Mouse (Mus musculus) kidney, embryonic 15.5 days (tissue): Measurements from ENCODE around the gene Dock10. TPM values are rescaled to one million over a fixed set of nuclear protein-coding genes. Genes with fewer than 3 reads are reported as not detected.
"Not testable (repeated sequence)": the region's sequence is repeated elsewhere in the genome, so short reads cannot be mapped to it uniquely, and the experiment has no call there.

Experiments used
- ATAC-seq: fragments of 200-750 bp; cut with Nextera tagmentation; replicated peaks from 2 replicates; pipeline ENCODE4 v1.8.0; 2017; ENCODE audit warnings: moderate TSS enrichment; ENCODE audit not compliant: low FRiP score
- H3K27ac ChIP-seq: fragments of 300-500 bp; sonication (generic); 2 replicates; pipeline ENCODE4 v1.5.1; 2015; ENCODE audit warnings: mild to moderate bottlenecking, inconsistent platforms
- H3K27me3 ChIP-seq: fragments of 300-500 bp; sonication (generic); 2 replicates; pipeline ENCODE4 v1.6.1; 2015; ENCODE audit warnings: inconsistent platforms
- H3K36me3 ChIP-seq: fragments of 300-500 bp; sonication (generic); 2 replicates; pipeline ENCODE4 v1.6.1; 2015; ENCODE audit warnings: inconsistent platforms
- H3K4me1 ChIP-seq: fragments of 300-500 bp; sonication (generic); 2 replicates; pipeline ENCODE4 v1.6.1; 2015; ENCODE audit warnings: inconsistent platforms
- H3K4me2 ChIP-seq: fragments of 300-500 bp; sonication (generic); 2 replicates; pipeline ENCODE4 v1.6.1; 2015; ENCODE audit warnings: moderate library complexity, mild to moderate bottlenecking, inconsistent platforms
- H3K4me3 ChIP-seq: fragments of 300-500 bp; sonication (generic); replicated peaks from 2 replicates; pipeline ENCODE4 v1.5.1; 2015; ENCODE audit warnings: mild to moderate bottlenecking, inconsistent platforms
- H3K9ac ChIP-seq: fragments of 300-500 bp; sonication (generic); 2 replicates; pipeline ENCODE4 v1.6.1; 2015; ENCODE audit warnings: mild to moderate bottlenecking, inconsistent platforms
- H3K9me3 ChIP-seq: fragments of 300-500 bp; sonication (generic); replicated peaks from 2 replicates; pipeline ENCODE4 v1.6.1; 2016; ENCODE audit warnings: inconsistent platforms
- WGBS: fragments of 180-500 bp; shearing (Covaris S2); methylation state at CpG from one replicate; pipeline ENCODE4 v1.1.7; 2015; ENCODE audit warnings: mixed read lengths; 5-methylcytosine and 5-hydroxymethylcytosine counted together
- polyA plus RNA-seq: library from polyadenylated mRNA; unstranded; fragments of >200 nt; fragmentation: Nextera tagmentation; extraction: Ambion mirVana; gene quantifications from 2 replicates; pipeline ENCODE4 v1.2.1, GENCODE M21; 2015

The Dock10 gene
- polyA plus RNA-seq, 1 experiment from 2014 or later = 4.6 TPM

DNA sequence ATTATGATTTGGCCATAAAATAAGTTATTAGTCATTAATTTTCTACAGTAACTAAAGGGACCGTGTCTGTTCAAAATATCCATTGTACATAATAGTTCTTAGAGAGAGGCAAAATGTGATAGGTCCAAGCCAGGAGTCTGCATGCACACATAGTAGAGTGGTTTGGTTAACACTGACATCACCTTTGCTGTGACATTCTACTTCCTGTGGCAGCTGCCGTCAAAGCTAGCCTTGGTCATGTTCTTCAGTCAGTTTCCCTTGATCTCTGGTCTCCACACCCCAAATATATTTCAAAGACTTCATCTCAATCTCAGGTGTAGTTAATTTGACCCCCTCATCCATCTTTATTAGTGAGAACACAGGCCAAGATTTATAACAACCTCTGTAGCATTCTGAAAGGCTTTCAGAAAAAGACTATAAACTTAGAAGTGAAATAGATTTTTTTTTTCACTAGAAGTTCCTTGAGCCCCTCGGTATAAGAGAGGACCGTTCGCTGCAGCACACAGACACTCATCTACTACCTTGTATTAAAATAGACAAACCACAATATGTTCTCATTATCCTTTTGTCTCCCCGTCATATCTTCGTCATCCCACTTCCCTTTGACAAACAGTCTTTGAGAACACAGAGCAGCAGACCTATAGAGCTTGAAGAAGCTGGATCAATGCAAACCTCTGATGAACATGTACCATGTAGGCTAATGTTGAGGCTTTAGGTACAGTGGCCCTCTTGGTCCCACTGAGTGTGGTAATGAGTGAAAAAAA lies 2.8 kb downstream of the Dock10 start:
- Histone ChIP-seq H3K9ac (no peak overlapping the region), H3K27me3 (peaks cover 24% of the 10 kb centered on the region; the same call in 1 of the 2 replicates), H3K27ac (no peak overlapping the region), H3K4me1 (peaks cover 20% of the 10 kb centered on the region), H3K4me2 (no peak overlapping the region), H3K9me3 (no peaks in the 10 kb centered on the region), H3K4me3 (no peak overlapping the region), H3K36me3 (no peaks in the 10 kb centered on the region)
- ATAC-seq = no peak
- 77% methylated on average over 7 of the region's 7 CpGs for WGBS

DNA sequence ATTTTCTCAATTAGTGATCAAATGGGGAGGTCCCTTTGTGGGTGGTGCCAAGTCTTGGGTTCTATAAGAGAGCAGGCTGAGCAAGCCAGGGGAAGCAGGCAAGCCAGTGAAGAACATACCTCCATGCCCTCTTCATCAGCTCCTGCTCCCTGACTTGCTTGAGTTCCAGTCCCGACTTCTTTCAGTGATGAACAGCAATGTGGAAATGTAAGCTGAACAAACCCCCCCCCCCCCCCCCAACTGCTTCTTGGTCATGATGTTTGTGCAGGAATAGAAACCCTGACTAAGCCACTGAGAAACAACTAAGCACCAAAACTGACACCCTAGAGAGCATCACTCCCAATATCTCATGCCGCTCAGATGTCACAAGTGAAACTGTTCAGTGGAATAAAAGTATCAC lies 9.2 kb downstream of the Dock10 start:
- H3K27ac ChIP-seq, H3K9me3 ChIP-seq, H3K4me2 ChIP-seq, H3K4me1 ChIP-seq, H3K4me3 ChIP-seq, H3K36me3 ChIP-seq, H3K9ac ChIP-seq, H3K27me3 ChIP-seq, ATAC-seq: not testable (repeated sequence)
- WGBS = 94% methylated on average over 2 of the region's 2 CpGs

DNA sequence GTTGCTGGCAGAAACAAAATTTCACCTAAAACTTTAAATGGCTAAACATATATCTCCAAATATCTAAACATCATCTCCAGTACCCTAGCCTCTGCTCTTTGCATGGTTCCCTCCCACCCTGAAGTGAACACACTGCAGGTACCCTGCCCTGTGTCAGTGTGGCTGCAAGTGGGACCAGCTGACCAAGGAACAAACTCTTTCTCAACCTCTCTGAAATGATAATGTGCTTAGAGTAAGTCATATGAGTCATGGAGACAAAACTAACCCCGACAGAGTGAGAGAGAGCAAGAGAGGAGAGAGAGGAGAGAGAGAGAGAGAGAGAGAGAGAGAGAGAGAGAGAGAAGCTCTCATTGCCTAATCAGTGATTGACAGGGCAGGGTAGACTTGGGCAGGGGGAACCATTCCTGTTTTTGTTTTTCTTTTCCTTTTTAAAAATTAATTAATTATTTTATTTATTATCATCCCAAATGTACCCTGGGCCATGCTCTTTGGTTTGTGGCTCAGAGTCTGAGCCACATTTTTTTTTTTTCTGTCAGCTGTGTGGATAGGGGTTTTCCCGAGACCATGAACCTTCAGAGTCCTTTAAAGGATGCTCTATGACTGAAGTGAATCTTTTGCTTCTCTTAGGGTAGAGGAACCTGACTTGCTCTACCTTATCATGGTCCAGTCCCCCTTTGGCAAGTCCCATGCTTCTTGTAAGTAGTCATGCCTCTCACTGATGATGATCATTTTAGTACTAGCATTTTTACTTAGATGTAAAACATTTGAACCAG lies 11.4 kb downstream of the Dock10 start:
- ATAC-seq = no peak
- WGBS = 68% methylated on average over 2 of the region's 2 CpGs
- no peaks in the 10 kb centered on the region for H3K4me1 ChIP-seq
- H3K27me3 ChIP-seq = no peaks in the 10 kb centered on the region
- H3K4me2 ChIP-seq = no peak overlapping the region
- H3K4me3 ChIP-seq = no peak overlapping the region
- no peak overlapping the region for H3K27ac ChIP-seq
- H3K36me3 ChIP-seq = no peaks in the 10 kb centered on the region
- H3K9me3 ChIP-seq = no peaks in the 10 kb centered on the region
- H3K9ac ChIP-seq = no peak overlapping the region

DNA sequence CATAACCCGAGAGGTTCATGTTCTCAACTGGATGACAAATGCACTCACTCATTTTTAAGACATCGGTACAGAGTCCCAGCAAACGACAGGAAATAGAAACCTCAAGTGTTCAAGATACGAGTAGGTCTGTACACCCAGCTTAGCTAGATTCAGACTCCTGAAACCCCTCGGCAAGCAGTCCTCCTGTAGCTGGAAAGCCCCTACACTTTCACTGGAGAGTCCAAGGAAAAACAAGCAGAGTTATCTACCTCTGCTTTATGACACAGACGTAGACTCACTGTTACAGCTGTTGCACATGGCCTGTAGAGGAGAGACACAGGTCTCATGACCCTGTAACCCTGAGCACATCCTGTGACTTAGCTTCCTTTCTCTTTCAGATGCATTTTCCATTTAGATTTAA lies 12.1 kb downstream of the Dock10 start:
- no peaks in the 10 kb centered on the region for H3K36me3 ChIP-seq
- ATAC-seq = no peak
- H3K4me1 ChIP-seq = no peaks in the 10 kb centered on the region
- H3K9ac ChIP-seq = no peak overlapping the region
- WGBS = 72% methylated on average over 6 of the region's 6 CpGs
- H3K9me3 ChIP-seq = no peaks in the 10 kb centered on the region
- H3K27ac ChIP-seq = no peak overlapping the region
- H3K27me3 ChIP-seq = no peaks in the 10 kb centered on the region
- no peak overlapping the region for H3K4me3 ChIP-seq
- no peak overlapping the region for H3K4me2 ChIP-seq

DNA sequence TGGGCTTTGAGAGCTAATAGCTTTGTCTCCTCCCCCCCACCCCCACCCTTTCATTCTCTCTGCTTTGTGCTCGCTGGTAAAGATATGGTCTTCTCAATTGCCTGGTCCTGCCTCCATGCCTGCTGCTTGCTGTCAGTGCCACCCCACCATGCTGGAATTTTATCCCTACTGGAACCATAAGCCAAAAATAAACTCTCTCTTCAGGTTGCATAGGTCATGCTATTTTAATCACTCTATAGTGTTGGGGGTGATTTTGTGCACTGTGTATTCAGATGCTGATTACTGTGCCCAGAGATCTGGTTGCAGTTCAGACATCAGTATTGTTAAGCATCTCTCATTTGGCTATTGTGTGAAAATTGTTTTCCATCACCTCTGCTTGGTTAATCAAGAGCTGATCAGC lies 18.9 kb downstream of the Dock10 start:
- Histone ChIP-seq H3K36me3 (no peaks in the 10 kb centered on the region), H3K9me3 (no peaks in the 10 kb centered on the region), H3K4me1 (no peaks in the 10 kb centered on the region), H3K27ac (no peak overlapping the region), H3K4me3 (no peak overlapping the region), H3K27me3 (no peaks in the 10 kb centered on the region), H3K9ac (no peak overlapping the region), H3K4me2 (no peak overlapping the region)
- ATAC-seq = no peak
- 29% methylated on average over 1 of the region's 1 CpGs for WGBS

DNA sequence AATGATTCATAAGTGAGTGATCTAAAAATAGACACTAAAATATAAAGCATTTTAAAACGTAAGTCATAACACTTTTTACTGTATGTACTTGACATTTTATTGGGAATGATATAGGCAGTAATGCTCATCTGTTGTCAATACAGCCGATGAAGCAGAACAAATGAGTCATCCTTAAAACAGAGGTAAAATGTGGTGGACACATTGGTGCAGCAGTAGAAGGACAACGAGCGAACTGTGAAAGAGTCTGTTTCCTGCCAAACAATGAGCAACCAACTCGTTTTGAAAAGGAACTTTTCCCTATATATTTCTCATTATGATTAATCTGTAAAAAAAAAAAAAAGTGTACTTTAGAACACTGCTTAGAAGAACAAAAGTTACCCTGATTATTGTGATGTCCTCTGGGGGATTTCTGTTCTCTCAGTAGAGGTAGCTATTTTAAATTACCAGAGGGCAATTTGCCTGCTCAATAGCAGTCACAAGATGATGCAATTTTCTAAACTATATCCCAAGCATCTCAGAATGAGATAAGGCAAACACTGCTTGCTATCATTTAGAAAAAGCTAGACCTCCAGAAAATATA lies 20.4 kb downstream of the Dock10 start:
- H3K4me1 ChIP-seq = no peaks in the 10 kb centered on the region
- 69% methylated on average over 5 of the region's 5 CpGs for WGBS
- no peak overlapping the region for H3K9ac ChIP-seq
- H3K4me3 ChIP-seq = no peak overlapping the region
- H3K27ac ChIP-seq = no peak overlapping the region
- H3K36me3 ChIP-seq = no peaks in the 10 kb centered on the region
- no peaks in the 10 kb centered on the region for H3K27me3 ChIP-seq
- H3K9me3 ChIP-seq = no peaks in the 10 kb centered on the region
- ATAC-seq = no peak
- H3K4me2 ChIP-seq = no peak overlapping the region

DNA sequence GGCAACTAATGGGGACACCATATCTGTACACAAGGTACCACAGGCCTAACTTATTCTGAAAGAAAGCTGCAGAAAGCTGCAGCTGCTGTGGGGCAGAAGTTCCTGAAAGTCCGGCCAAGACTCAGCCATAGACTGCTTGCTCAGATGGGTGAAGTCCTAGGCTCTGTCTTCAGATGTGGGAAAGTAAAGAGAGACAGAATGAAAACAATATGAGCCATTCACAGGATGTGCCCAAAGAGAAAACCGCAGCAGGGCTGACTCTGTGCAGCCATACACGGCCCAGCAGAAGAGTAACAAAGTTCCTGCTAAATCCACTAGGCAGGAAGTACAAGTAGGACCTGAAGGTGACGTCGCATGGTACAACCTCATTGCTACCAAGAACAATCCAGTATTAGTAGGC lies 27.7 kb downstream of the Dock10 start:
- no peak for ATAC-seq
- Histone ChIP-seq H3K36me3 (no peaks in the 10 kb centered on the region), H3K4me2 (no peak overlapping the region), H3K9ac (no peak overlapping the region), H3K4me1 (no peaks in the 10 kb centered on the region), H3K27ac (no peak overlapping the region), H3K9me3 (no peaks in the 10 kb centered on the region), H3K4me3 (no peak overlapping the region), H3K27me3 (no peaks in the 10 kb centered on the region)
- WGBS = 81% methylated on average over 5 of the region's 5 CpGs

DNA sequence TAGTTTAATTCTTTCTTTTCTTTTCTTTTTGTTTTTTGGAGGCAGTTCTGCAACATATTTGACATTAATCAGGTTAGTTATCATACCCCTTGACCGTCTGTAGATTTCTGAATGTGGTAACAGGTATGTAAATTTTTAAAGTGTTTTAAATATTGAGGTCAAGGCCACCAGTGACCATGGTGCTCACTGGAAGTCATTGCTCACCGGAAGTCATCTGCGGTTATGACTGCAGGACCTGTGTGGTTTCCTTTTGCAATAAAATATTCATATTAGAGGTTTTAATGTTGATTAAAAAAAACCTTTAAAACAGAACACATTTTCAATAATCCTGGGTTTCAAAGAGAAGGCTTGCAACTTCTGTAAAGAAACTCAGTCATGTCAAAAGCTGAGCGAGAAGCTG lies 28.2 kb downstream of the Dock10 start:
- Histone ChIP-seq H3K4me2 (no peak overlapping the region), H3K4me1 (no peaks in the 10 kb centered on the region), H3K27ac (no peak overlapping the region), H3K36me3 (no peaks in the 10 kb centered on the region), H3K9me3 (no peaks in the 10 kb centered on the region), H3K4me3 (no peak overlapping the region), H3K27me3 (no peaks in the 10 kb centered on the region), H3K9ac (no peak overlapping the region)
- WGBS = 92% methylated on average over 4 of the region's 4 CpGs
- ATAC-seq = no peak

DNA sequence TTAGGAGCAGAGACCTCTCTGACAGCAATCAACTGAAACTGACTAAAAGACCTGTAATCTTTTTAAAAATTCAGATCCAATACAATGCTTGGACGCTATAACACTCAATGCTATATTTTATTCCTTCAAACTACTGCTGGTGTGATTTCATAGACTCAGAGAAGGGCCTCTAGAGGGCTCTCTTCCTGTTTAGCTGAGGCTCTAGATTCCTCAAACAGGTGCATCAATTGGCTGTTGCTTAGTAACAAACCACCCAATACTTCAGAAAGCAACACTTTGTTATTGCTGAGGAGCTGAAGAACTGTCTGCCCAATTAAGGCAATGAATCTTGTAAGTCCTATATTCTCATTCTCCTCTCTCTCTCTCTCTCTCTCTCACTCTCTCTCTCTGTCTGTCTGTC lies 30.1 kb downstream of the Dock10 start:
- WGBS = 66% methylated on average over 1 of the region's 1 CpGs
- no peaks in the 10 kb centered on the region for H3K36me3 ChIP-seq

DNA sequence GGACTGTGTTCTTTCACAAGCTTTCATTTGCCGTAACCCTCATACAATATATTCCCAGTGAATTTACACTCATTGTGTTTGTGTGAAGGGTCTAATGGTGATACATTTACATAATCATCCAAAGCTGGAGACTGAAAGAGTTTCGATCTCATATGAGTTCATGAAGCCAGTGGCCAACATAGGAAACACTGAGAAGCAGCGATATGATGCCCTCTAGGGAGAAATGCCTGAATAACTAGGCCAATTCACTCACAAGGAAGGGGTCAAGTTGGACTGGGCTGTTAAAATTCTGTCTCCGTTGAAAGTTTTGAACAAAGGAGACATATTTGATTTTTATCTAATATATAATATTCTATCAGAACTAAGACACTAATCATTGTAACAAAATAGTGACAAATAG lies 30.9 kb downstream of the Dock10 start:
- no peak overlapping the region for H3K9ac ChIP-seq
- H3K4me2 ChIP-seq = no peak overlapping the region
- WGBS = 77% methylated on average over 4 of the region's 4 CpGs
- no peak overlapping the region for H3K27ac ChIP-seq
- ATAC-seq = no peak
- no peak overlapping the region for H3K4me3 ChIP-seq
- H3K9me3 ChIP-seq = no peaks in the 10 kb centered on the region
- no peaks in the 10 kb centered on the region for H3K4me1 ChIP-seq
- H3K36me3 ChIP-seq = no peaks in the 10 kb centered on the region
- no peaks in the 10 kb centered on the region for H3K27me3 ChIP-seq

More for the DNA sequence above, 30.1 kb downstream of the Dock10 start:
- Histone ChIP-seq H3K9ac (no peak overlapping the region), H3K27ac (no peak overlapping the region), H3K4me2 (no peak overlapping the region), H3K9me3 (no peaks in the 10 kb centered on the region), H3K27me3 (no peaks in the 10 kb centered on the region), H3K4me1 (no peaks in the 10 kb centered on the region), H3K4me3 (no peak overlapping the region)
- no peak for ATAC-seq

DNA sequence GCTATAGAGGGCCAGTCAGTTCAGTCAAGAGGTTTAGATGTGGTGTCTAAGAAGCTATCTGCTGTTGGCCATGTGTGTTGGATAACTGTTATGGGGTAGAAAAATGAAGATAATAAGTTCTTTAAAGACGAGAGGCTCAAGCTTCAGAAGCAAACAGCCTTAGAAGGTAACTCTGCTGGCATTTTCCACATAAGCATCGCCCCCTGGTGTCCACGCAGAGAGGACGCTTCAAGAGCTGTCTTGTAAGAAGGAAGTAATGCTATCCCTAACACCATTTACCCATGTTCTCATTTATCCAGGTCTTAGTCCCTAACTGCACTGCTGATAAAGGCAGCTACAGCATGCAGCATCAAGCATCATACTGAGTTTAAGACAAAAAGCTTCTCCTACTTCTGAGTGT lies 35.7 kb downstream of the Dock10 start:
- no peak overlapping the region for H3K4me2 ChIP-seq
- no peak for ATAC-seq
- no peaks in the 10 kb centered on the region for H3K4me1 ChIP-seq
- no peak overlapping the region for H3K27ac ChIP-seq
- no peaks in the 10 kb centered on the region for H3K36me3 ChIP-seq
- no peaks in the 10 kb centered on the region for H3K9me3 ChIP-seq
- no peak overlapping the region for H3K9ac ChIP-seq
- 27% methylated on average over 4 of the region's 4 CpGs for WGBS
- no peaks in the 10 kb centered on the region for H3K27me3 ChIP-seq
- H3K4me3 ChIP-seq = no peak overlapping the region

DNA sequence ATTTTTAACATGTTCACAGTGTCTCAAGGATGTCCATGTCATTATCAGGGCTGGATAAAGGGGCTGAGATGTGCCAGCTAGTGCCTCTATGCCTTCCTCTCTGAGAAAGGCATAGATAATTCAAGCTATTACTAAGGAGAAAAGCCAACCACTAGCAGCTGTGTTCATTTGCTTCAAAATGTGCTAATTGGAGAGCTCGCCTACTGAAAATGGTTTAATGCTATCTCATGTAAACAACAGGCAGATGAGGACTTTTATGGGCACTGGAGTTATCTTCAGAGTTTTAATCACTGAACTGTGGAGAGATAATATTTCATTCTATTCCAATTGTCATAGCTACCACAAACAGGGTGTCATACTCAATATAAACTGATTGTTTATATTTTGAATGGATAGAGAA lies 36.3 kb downstream of the Dock10 start:
- Histone ChIP-seq H3K9me3 (no peaks in the 10 kb centered on the region), H3K27ac (no peak overlapping the region), H3K27me3 (no peaks in the 10 kb centered on the region), H3K36me3 (no peaks in the 10 kb centered on the region), H3K4me1 (no peaks in the 10 kb centered on the region), H3K4me2 (no peak overlapping the region), H3K9ac (no peak overlapping the region), H3K4me3 (no peak overlapping the region)
- ATAC-seq = no peak
- 89% methylated on average over 1 of the region's 1 CpGs for WGBS
